Comparison of ENCODE assay signal across 16 mouse cellular contexts in the genomic region with DNA sequence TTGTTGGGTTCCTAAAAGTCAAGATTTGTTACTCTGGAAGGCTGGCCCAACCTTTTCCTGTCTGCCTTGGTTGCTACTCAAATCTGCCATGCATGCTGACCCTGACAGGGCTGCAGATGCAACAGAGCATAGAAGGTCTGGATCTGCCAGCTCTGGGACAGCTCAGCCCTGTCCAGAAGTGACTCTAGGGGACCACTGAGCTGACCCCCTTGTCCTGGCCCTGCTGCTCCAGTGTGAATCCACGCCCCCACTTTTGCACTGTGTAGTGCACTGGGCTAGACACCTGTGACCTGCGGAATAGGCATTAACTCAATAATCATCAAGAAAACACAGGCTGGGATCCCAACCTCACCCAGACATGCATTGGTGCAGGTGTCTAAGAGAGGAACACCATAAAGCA. TPM values are rescaled to one million over a fixed set of nuclear protein-coding genes. Genes with fewer than 3 reads are reported as not detected.
A peak's percentile ranks its signal among the peaks of the same experiment; 100 is the strongest.
DNase-seq lines count a peak whose midpoint lies in the region; ATAC-seq lines count a peak whose summit lies in the region.
"Had no signal": no experiment of that assay in that cellular context is flagged by ENCODE, and none has a peak within 500 bp of the region (broad histone marks: within the 10 kb centered on the region; RNA-seq: fewer than 3 reads in every experiment).

No protein-coding gene starts in this region.

- H3K27me3 ChIP-seq in forebrain, embryonic 15.5 days = no peaks in the 10 kb centered on the region
- H3K27me3 ChIP-seq in forebrain, embryonic 11.5 days (ENCODE audit: control insufficient read depth, insufficient read depth, low read length) = no peaks in the 10 kb centered on the region
- no peaks in the 10 kb centered on the region for H3K27me3 ChIP-seq in hindbrain, embryonic 13.5 days
- no peaks in the 10 kb centered on the region for H3K27me3 ChIP-seq in hindbrain, embryonic 11.5 days (ENCODE audit: control insufficient read depth, insufficient read depth, low read length)
- H3K27me3 ChIP-seq in neural tube, embryonic 12.5 days (replicated peaks) = no peaks in the 10 kb centered on the region

- no peaks in the 10 kb centered on the region for H3K9me3 ChIP-seq in forebrain, embryonic 15.5 days
- H3K9me3 ChIP-seq in forebrain, embryonic 11.5 days (ENCODE audit: control insufficient read depth, low read length) = no peaks in the 10 kb centered on the region
- no peaks in the 10 kb centered on the region for H3K9me3 ChIP-seq in hindbrain, embryonic 13.5 days
- no peaks in the 10 kb centered on the region for H3K9me3 ChIP-seq in hindbrain, embryonic 11.5 days (ENCODE audit: control insufficient read depth, low read length)
- no peaks in the 10 kb centered on the region for H3K9me3 ChIP-seq in neural tube, embryonic 12.5 days

- H3K9ac ChIP-seq in forebrain, embryonic 15.5 days (replicated peaks) = no peak overlapping the region
- H3K9ac ChIP-seq in forebrain, embryonic 11.5 days (ENCODE audit: low read length) = no peak overlapping the region
- no peak overlapping the region for H3K9ac ChIP-seq in hindbrain, embryonic 13.5 days
- H3K9ac ChIP-seq in hindbrain, embryonic 11.5 days (ENCODE audit: low read depth, low read length) = no peak overlapping the region
- H3K9ac ChIP-seq in neural tube, embryonic 12.5 days = no peak overlapping the region

- H3K4me3 ChIP-seq in forebrain, embryonic 15.5 days = no peak overlapping the region
- H3K4me3 ChIP-seq in forebrain, embryonic 11.5 days (ENCODE audit: low read depth, low read length) = no peak overlapping the region
- H3K4me3 ChIP-seq in hindbrain, embryonic 13.5 days = no peak overlapping the region
- H3K4me3 ChIP-seq in hindbrain, embryonic 11.5 days (ENCODE audit: low read depth, low read length) = no peak overlapping the region
- no peak overlapping the region for H3K4me3 ChIP-seq in neural tube, embryonic 12.5 days
- H3K4me3 ChIP-seq: heart, adult 2 months had no signal

- peak; percentile 27; the same call in 1 of the 2 replicates for ATAC-seq in forebrain, embryonic 15.5 days (replicated peaks)
- no peak for ATAC-seq in forebrain, embryonic 11.5 days (replicated peaks; ENCODE audit: low FRiP score)
- ATAC-seq in hindbrain, embryonic 13.5 days (ENCODE audit: low FRiP score) = peak; percentile 25; the same call in 1 of the 2 replicates
- ATAC-seq in hindbrain, embryonic 11.5 days (ENCODE audit: low FRiP score) = no peak
- peak; percentile 56 for ATAC-seq in neural tube, embryonic 12.5 days (ENCODE audit: low FRiP score, low read depth)
- ATAC-seq: intestine, postnatal 0 days had no signal

- no peaks in the 10 kb centered on the region for H3K36me3 ChIP-seq in forebrain, embryonic 15.5 days
- no peaks in the 10 kb centered on the region for H3K36me3 ChIP-seq in forebrain, embryonic 11.5 days (ENCODE audit: control insufficient read depth, insufficient read depth, low read length)
- H3K36me3 ChIP-seq in hindbrain, embryonic 13.5 days = no peaks in the 10 kb centered on the region
- H3K36me3 ChIP-seq in hindbrain, embryonic 11.5 days (ENCODE audit: control insufficient read depth, insufficient read depth, low read length) = no peaks in the 10 kb centered on the region
- no peaks in the 10 kb centered on the region for H3K36me3 ChIP-seq in neural tube, embryonic 12.5 days

- no peak for DNase-seq in forebrain, embryonic 11.5 days (ENCODE audit: low spot score)
- no peak for DNase-seq in hindbrain, embryonic 11.5 days (ENCODE audit: low spot score)
- DNase-seq in neural tube, embryonic 10.5 days (ENCODE audit: extremely low spot score, low spot score) = no peak
- DNase-seq in adrenal gland, adult 2 months = no peak
- no peak for DNase-seq in left cerebral cortex, adult 18-20 months (ENCODE audit: low spot score in 2 of 2)
- DNase-seq: lung, adult 2 months; thymus, postnatal 36 days had no signal

- H3K4me2 ChIP-seq in forebrain, embryonic 15.5 days (replicated peaks) = no peak overlapping the region
- H3K4me2 ChIP-seq in forebrain, embryonic 11.5 days (ENCODE audit: low read depth, low read length, severe bottlenecking) = no peak overlapping the region
- no peak overlapping the region for H3K4me2 ChIP-seq in hindbrain, embryonic 13.5 days
- H3K4me2 ChIP-seq in hindbrain, embryonic 11.5 days (replicated peaks; ENCODE audit: low read depth, low read length) = no peak overlapping the region
- H3K4me2 ChIP-seq in neural tube, embryonic 12.5 days (replicated peaks) = no peak overlapping the region
- H3K4me2 ChIP-seq: liver, embryonic 11.5 days had no signal

- peak overlapping the region; percentile 6; the same call in 1 of the 2 replicates for H3K27ac ChIP-seq in forebrain, embryonic 15.5 days (replicated peaks)
- no peak overlapping the region for H3K27ac ChIP-seq in forebrain, embryonic 11.5 days (ENCODE audit: low read depth, low read length)
- peak overlapping the region; percentile 63 for H3K27ac ChIP-seq in hindbrain, embryonic 13.5 days
- H3K27ac ChIP-seq in hindbrain, embryonic 11.5 days (ENCODE audit: low read depth, low read length) = no peak overlapping the region
- no peak overlapping the region for H3K27ac ChIP-seq in neural tube, embryonic 12.5 days
- H3K27ac ChIP-seq: heart, adult 2 months; macrophage had no signal

- peaks cover 12% of the 10 kb centered on the region for H3K4me1 ChIP-seq in forebrain, embryonic 15.5 days
- H3K4me1 ChIP-seq in forebrain, embryonic 11.5 days (replicated peaks; ENCODE audit: control insufficient read depth, insufficient read depth, low read length) = no peaks in the 10 kb centered on the region; the same call in 1 of the 2 replicates
- peaks cover 36% of the 10 kb centered on the region for H3K4me1 ChIP-seq in hindbrain, embryonic 13.5 days (replicated peaks)
- 0 out of 2 replicates have a peak, but pooled peaks cover 2% of the 10 kb centered on the region for H3K4me1 ChIP-seq in hindbrain, embryonic 11.5 days (replicated peaks; ENCODE audit: control insufficient read depth, insufficient read depth, low read length)
- H3K4me1 ChIP-seq in neural tube, embryonic 12.5 days = peaks cover 25% of the 10 kb centered on the region

- WGBS in forebrain, embryonic 15.5 days = 88% methylated on average over 2 of the region's 2 CpGs
- 84% methylated on average over 2 of the region's 2 CpGs for WGBS in forebrain, embryonic 11.5 days
- 89% methylated on average over 2 of the region's 2 CpGs for WGBS in hindbrain, embryonic 13.5 days
- 95% methylated on average over 2 of the region's 2 CpGs for WGBS in hindbrain, embryonic 11.5 days
- WGBS in neural tube, embryonic 12.5 days = 93% methylated on average over 2 of the region's 2 CpGs

RNA-seq across cellular contexts. Expression of gene Prima1, which starts 27.2 kb away (rescaled TPM):
- 0.23 and 0.25 TPM in 2 replicates for polyA plus RNA-seq in forebrain, embryonic 15.5 days (2015; fragmentation: Nextera tagmentation; extraction: Ambion mirVana)
- polyA plus RNA-seq in forebrain, embryonic 11.5 days (2014; fragmentation: Nextera tagmentation; extraction: Ambion mirVana) = 0.31 and 0.95 TPM in 2 replicates
- polyA plus RNA-seq in hindbrain, embryonic 13.5 days (2015; fragmentation: Nextera tagmentation; extraction: Ambion mirVana) = 1.3 and 1.7 TPM in 2 replicates
- polyA plus RNA-seq in hindbrain, embryonic 11.5 days (2014; fragmentation: Nextera tagmentation; extraction: Ambion mirVana) = 1.5 and 1.6 TPM in 2 replicates
- 2.4 and 3.1 TPM in 2 replicates for polyA plus RNA-seq in neural tube, embryonic 12.5 days (2016; fragmentation: Nextera tagmentation; extraction: Ambion mirVana)
- total RNA-seq in adrenal gland, adult 2 months (2021) = 1 to 10 TPM in 1 of 2 experiments, under 1 TPM in 1; 0.75 to 2.9 TPM
- 1.1 and 2.2 TPM in 2 replicates for polyA plus RNA-seq in adrenal gland, adult 2 months (2012; rRNA removed)
- total RNA-seq in left cerebral cortex, adult 18-20 months (2021) = 1 to 10 TPM; 4.6 to 6.8 TPM
- total RNA-seq: CH12.LX; monocyte, adult 5-6 weeks had no signal
- polyA plus RNA-seq: macrophage had no signal

Comparison
In these comparisons a context has a peak if more than half of its experiments do, and no peak if none do; other contexts are left out.
1. ATAC-seq: peak in forebrain, embryonic 15.5 days (single experiment), hindbrain, embryonic 13.5 days (single experiment) and neural tube, embryonic 12.5 days (single experiment); none in forebrain, embryonic 11.5 days (single experiment) and hindbrain, embryonic 11.5 days (single experiment).
2. H3K27ac ChIP-seq: peak in forebrain, embryonic 15.5 days (single experiment) and hindbrain, embryonic 13.5 days (single experiment); none in forebrain, embryonic 11.5 days (single experiment), hindbrain, embryonic 11.5 days (single experiment) and neural tube, embryonic 12.5 days (single experiment).